Mouse (Mus musculus) layer of hippocampus, postnatal 25 days (tissue): ENCODE results near the gene Fto. TPM values are rescaled to one million over a fixed set of nuclear protein-coding genes. Genes with fewer than 3 reads are reported as not detected.

Experiments
- DNase-seq, 2 experiments: peaks; one replicate each; pipeline ENCODE4 v3.0.0; 2022; ENCODE audit warnings: mixed read lengths in 2 of 2, low spot score in 1 of 2; ENCODE audit errors: extremely low spot score in 1 of 2
- total RNA-seq, 2 experiments: library from RNA; stranded (reverse); gene quantifications; 2 replicates each; pipeline ENCODE4 v1.2.3; 2021

Fto gene
- total RNA-seq = 100 to 1,000 TPM; 138 TPM

DNA sequence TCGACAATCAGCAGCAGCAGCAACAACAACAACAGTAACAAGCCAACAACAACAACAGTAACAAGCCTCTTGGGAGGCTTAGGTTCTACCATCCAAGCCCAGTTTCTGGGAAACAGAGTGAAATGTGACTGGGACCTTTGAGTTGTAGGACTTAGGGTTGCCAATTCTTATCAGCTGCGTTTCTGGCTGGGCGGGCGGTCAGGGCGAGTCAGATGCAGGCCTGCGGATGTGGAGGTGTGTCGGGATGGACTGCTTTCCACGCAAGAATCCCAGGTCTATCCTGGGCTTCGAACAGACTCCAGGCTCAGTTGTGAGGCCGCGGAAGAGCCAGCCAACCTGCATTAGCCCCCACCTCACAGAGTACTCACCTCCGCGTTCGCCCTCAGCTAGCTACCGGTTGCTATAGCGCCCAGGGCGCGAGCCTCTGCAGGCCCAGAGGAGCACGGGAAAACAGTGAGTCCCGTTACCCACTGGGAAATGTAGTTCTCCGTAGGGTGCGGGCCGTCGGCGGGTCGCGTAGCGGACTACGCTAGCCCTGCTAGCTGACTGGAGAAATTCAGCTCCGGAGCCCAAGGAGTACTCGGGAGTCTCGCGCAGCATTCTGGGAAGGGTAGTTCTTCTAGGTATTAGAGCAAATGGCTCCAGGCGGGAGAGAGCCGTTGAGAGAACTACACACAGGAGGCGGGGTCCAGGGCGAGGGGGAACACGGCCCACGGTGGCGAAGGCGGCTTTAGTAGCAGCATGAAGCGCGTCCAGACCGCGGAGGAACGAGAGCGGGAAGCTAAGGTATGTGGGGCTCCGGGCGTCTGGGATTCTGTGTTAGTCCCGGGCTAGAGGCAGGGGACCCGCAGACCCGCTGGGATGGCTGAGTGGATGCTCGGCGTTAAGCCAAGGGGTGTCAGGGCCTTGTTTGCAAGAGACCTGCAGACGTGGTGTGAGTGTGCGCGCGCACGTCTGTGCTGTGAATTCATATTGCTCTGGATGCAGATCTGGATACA lies at the start of gene Fto, which contains the start of gene Rpgrip1l:
TSS of gene Fto (plus strand) at position 691 of the 998 bp plus-strand sequence.
TSS of gene Rpgrip1l (minus strand) at position 428 of the 998 bp plus-strand sequence.
- DNase-seq = peak; percentile 78 to 91

DNA sequence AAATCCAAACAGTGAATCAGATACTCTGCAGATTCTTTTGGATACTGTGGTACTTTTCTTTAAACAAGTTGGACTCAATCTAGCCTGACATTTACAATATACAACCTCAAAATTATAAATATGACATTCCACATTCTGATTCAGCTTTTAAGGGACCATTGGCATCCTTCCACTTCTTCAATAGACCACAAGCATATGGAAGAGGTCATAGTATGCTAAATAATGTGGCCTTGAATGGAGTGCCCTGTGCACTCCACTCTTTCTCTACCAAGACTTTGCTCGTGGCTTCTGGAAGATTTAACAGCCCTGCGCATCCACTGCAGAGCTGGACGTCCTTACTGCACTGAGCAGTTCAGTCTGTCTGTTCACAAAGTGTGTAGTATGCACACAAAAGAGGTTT lies 49.4 kb upstream of the Fto start:
- DNase-seq = no peak

DNA sequence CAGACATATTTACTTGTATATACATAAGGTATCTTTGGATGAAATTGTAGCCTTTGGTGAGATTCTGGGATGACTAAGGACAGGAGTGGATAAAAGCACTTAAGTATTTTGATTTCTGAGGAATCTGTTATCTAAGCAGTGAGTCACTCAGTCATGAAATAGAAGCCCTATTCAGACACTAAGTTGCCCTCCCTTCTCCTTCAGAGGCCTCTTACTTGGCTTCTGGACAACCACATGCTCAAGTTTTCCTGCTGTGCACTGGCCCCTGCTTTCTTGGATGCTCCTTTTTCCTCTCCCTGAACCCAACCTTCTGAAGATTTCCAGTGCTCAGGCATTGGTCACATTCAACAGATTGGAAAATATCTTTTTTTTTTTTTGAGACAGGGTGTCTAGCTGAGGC lies 48.8 kb upstream of the Fto start:
- no peak for DNase-seq

DNA sequence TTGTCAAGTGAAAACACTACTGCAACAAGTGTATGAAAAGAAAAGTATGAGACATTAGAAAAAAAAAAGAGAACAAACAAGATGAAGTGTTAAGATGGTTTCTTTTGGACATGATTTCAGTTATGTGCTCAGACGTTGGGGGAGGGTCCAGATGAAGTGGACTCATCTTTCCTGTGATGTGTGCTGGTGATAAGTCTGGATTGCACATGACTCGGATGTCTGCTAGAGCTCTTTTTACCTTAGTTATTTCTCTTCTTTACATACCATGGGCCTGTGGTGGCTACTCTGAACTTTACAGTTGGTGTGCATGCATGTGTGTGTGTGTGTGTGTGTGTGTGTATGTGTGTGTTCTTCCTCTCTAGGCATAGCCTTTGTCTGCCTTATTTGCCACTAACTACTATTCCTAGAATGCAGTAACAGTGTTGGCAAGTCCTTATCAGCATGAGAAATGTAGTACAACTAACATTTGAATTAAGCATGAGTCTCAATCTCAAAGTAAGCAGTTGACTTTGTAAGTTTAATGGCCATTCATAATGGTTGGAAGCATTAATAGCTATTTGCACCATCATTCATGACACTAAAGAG lies 43.9 kb upstream of the Fto start:
- no peak for DNase-seq

DNA sequence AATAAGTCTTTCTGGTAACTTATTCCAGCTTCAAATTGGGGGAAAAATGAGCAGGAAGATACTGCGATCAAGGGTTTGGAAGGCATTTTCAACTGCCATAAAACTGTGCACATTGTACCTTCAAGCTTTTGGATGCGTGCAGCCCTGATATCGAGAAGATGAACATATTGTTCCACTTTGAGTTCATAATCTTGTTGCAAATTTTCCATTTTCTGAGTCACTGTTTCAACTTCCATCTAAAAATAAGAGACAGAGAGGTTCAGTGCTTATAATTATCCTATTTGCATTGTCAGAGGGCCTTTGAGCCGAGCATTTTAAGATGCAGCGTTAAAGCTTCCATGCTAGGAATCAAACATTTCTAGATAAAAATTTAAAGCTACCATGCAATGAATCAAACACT lies 39.8 kb upstream of the Fto start:
- DNase-seq = no peak

DNA sequence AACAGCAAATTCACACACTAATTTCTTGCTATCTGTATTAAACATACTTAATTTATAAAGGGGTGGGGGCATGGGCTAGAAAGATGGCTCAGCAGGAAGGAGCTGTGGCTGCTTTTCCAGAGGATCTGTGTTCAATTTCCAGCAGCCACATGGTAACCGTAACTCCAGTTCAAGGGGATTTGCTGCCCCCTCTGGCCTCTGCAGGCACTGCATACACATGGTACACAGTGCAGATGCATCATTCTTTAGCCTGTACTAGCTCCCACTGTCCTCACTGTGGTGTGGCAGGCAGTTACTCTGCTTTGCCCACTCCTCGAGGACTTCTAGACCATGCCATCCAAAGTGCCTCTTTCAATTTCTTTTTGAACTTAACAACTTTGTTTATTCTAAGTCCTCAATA lies 37.0 kb upstream of the Fto start:
- no peak for DNase-seq

DNA sequence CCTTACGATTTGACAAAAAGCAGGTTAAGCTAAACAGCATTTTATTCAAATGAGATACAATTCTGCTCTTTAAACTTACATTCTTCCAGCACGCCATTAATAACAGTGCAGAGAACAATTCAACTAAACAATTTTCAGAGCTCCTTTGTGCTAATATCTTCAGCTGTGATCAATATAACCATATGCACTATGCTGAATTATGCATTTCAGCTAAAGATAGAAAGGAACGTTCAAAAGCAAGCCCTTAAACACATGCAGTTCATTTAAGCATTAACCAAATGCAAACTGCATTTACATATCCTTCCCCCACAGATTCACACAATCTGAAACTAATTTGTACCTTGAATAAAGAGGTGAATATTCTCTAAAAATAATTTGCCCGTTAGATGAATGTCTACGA lies 35.3 kb upstream of the Fto start:
- DNase-seq = no peak

DNA sequence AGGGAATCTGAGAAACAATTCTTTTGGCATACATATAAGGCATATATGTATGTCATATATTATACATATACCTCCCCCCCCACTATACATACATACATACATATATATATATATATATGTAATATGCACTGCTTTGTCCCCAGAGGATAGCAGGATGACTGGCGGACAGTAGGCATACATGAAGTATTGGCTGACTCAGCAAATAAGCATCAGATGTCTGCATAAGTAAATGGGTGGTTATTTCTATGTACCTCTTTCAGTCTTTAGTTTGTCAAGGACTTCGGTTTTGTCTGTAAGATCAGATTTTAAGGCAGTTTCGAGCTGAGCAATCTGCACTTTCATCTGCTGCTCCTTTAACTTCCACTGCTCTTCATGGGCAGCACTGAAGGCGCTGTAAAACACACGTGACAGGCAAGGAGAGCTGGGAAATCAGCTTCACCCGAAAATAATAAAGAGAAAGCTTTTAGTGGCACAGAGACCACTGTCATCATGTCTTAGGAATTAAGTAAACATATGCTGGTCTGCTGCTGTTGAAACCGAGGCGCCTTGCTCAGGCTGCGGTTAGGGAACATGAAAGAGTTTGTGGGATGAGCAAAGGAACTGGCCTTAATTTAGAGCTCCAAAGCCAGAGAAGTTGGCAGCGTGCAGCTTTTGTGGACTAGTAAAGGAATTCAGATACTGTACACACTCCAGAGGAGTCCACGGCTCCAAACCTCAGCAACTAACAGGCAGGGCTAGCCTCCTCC lies 32.7 kb upstream of the Fto start:
- DNase-seq = no peak

DNA sequence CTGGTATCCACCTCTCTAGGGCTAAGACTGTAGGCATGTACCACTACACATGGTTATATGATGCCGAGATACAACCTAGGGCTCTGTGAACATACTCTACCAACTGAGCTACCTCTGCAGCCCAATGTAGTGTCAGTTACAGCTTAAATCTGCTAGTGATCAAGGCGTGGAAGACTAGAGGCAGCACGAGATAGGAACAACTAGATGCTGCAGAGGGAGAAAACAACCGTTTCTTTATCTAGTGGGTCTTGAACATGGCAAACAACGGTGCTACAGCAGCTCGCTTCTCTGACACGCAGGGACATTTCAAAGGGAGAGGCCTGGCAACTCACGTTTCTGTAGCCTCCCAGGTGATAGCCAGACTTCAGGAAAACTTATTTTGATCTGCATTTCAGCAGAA lies 31.8 kb upstream of the Fto start:
- DNase-seq = no peak

DNA sequence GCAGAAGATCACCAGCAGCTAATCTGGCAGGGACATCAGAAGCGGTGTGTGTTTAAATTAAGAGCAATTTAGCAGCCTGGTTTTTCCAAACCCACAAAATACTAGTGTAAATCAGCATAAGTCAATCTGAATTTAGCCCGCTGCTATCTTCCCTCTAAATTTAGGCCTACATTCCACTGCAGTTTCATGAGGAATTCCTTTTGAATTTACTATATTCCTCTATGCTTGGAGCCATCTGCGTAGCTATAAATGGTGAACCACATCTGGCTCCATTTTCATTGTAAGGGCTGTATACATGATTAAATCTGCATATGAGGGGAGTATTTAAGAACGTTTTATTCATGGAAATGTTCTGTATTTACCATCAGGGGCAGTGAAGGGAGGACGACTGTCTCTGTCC lies 30.7 kb upstream of the Fto start:
- no peak for DNase-seq

DNA sequence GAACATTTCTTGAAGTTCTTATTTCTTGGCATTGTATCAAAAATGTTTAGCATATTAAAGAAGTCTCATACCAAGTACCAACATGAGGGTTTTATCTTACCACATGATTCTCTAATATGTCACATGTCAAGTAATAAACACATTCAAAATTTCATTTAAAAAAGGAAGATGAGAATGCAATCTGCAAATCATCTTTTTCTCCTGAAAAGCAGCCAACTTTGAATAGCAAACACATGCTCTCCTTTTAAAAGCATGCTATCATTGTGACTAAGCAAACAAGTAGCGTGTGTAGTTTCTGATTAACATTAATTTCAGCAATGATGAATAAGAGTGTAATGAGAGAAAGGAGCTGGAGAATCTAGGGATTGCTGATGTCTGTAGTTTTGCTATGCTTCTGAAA lies 29.5 kb upstream of the Fto start:
- DNase-seq = no peak

DNA sequence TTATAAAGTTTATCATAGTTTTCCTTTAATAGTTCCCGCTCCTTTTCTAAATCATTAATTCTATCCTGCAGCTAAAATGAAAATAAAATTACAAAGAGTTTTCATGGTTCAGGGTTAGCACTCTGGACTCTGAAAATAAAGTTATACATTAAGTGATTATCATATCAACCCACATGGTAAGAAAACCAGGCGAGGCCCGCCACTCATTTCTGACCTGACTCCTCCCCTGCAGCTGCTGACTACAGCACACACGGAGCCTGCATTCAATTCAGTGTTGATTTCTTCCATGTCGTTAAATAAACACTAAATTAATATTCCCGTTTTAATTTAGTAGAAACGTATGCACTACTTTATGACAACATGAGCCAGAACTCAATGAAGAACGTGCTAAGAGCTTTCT lies 27.1 kb upstream of the Fto start:
- DNase-seq = no peak

DNA sequence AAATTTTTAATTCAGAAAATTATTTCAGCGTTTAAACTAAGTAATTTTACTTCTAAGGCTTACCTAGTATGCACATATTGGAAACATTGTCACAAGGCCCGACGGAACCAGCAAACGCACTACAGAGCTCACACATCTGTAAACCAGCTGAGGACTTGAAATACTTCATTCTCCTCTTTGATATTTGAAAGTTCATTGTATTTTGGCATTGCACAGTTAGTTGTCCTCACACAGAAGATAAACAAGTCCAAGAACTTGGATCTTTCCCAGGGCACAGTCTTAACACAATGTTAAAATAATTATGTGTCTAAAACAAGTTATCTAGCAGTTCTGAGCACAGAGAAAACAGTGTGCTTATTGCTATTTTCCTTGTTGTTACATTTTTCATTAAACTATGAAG lies 22.7 kb upstream of the Fto start:
- DNase-seq = no peak

DNA sequence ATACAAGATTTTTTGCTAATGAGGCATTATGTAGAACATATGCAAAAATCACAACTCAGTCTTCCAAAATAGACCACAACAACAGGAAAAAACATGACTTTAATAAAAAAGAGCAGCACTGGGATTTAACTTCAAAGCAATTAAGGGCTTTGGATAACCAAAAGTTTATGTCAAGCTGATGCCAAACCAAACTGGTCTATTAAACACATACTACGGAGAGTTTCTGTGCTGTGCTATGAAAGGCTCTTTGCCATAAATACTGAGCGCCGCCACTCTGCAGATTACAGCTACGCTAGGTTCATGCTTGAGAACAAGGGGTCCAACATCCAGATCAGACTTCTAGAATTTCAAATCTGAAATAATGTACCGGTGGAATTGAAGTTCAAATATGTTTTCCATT lies 17.5 kb upstream of the Fto start:
- DNase-seq = no peak

DNA sequence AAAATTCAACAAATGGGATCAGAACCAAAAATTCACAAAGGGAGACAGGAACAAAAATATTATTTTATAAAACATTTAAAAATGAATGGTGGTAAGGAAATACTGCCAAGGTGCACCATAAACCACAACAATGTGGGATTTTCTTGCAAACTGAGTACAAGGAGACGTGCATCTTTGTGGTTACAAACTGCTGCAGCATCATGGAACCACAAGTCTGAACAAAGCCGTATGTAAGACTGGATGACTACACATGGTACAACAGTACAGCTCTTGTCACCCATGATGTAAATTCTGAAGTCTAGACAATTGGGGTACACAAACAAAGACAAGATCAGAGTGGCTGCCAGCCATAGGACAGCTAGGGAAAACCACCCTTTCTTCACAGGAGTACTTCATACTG lies 14.7 kb upstream of the Fto start:
- no peak for DNase-seq

DNA sequence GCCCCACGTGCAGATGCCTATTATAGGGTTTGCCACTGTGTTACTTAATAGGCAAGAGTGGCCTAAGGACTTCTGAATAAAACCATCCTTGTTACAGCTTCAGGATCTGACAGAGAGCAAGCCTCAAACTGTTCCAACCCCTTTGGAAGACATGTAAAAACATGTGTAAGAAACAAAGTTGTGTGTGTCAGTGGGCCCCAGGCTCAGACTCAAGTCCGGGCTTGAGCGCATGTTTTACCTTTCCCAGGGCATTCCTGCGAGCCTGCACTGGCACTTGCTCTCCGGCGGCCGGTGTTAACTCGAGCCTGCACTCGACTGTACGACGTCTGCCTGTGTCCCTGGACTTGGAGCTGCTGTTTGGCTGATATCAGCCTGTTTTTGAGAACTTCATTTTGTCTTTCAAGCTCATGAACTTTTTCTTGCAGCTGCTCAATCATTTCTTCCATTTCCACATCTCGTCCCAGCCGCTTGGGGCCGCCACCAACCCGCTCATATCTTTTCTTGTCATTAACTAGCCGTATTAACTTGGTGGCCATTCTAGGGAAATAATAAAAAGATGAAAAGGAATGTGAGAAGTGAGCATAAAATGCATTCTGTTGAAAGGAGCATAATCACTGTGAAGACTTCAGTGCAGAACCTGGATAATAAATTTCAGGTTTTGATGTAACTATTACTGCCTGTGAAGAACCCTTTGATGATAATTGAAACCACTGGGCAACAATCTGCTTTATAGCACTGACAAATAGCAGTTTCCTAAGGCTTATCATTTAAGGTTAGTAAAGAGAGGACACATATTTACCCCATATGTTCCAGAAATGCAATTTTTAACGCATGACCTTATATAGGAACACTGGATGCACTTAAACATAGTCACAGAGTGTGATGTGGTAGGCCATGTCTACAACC lies 8.6 kb upstream of the Fto start:
- DNase-seq = no peak

DNA sequence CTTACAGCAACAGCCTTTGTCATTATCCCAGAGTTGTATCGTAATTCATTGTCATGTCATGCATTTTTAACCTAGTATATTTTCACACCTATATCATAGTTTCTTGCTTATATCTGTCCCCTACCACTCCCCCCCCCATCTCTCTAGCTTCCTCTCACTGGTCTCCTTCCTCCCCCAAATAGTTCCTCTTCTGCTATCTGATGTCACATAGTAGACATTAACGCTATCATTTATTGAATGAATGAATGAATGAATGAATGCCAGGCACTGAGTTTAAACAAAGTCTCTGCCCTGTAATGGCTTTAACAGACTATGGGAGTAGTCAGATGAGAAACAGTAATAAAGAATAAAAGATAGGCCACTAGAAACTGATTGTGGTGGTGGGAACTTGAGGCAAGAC lies 983 bp upstream of the Fto start:
- no peak for DNase-seq

DNA sequence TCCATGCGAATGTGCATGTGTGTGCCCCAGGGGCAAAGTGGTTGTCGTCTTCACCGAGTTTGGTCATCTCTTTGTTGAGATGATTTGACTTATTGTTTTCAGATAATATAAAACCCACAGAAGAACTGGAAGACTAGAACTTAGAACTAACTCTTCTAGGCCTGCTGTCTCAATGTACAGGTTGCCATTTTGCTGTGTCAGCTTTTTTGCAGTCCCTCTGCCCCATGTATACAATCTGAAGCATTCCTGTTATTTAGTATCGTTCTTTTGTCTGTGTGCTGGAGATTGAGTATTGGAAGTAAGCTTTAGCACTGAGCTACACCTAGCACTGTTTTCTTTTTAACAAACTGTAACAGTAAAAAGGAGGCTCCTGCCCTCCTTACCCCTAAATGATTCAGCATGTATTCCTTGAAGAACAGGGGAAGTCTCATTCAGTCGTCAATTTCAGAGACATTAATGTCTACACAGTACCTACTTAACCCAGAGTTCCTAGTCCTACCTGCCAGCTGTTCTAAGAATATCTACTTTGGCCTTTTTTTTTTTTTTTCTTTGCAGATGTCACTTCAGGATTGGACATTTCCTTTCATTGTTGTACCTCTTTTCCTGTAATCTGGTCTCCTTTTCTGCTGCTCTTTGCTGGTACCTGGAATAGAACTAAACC lies 4.4 kb downstream of the Fto start:
- no peak for DNase-seq

DNA sequence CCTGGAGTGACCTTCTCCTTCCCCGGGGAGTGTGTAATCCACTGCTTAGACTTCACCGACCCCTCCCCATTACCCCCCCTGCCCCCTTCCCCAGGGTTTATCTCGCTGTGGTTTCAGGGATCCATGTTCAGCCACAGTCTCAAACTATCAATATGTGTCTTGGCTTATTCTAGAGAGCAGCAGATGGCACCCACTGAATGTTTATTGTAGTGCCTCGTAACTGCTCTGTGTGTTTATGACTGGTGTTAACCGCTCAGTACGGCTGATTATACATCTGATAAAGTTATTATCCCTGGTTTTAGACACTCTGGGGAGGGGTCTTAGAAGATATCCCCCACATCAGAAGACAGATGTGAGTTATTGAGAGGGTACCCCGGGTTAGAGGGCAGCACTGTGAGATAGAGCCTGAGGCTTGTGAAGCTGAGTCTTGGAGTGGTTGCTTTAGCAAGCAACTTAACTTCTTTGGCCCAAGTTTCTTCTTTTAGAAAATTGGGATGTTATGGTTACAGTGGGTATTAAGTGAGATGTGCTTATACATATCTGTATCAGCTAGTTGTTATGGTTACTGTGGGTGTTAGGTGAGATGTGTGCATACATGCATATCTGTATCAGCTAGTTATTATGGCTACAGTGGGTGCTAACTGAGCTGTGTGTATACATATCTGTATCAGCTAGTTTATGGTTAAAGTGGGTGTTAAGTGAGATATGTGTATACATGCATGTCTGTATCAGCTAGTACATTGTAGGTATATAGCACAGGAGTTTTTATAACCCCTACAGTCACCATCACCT lies 5.8 kb downstream of the Fto start:
- DNase-seq = no peak
